ENCODE assay signal across 20 mouse cellular contexts in genomic region chr13:54293006-54293405, GRCm38 (mm10).
DNase-seq lines count a peak whose midpoint lies in the region; ATAC-seq and TF ChIP-seq lines count a peak whose summit lies in the region.
"Had no signal": no experiment of that assay in that cellular context is flagged by ENCODE, and none has a peak within 500 bp of the region (broad histone marks: within the 10 kb centered on the region; RNA-seq: fewer than 3 reads in every experiment).

No protein-coding gene starts in this region.

- H3K27ac ChIP-seq in kidney, adult 2 months (ENCODE audit: insufficient read depth, low read depth, low read length) = no peak overlapping the region
- no peak overlapping the region for H3K27ac ChIP-seq in kidney, embryonic 16.5 days (ENCODE audit: low read length)
- H3K27ac ChIP-seq: embryonic facial prominence, embryonic 13.5 days; embryonic facial prominence, embryonic 15.5 days; forebrain, embryonic 10.5 days; forebrain, embryonic 12.5 days had no signal

- TF ChIP-seq POLR2A in kidney, adult 2 months (IDR thresholded peaks at IDR 0.05; ENCODE audit: low read depth, low read length) = no peak

- no peak overlapping the region for H3K4me3 ChIP-seq in kidney, adult 2 months (ENCODE audit: insufficient read depth, low read depth, low read length)
- no peak overlapping the region for H3K4me3 ChIP-seq in kidney, embryonic 16.5 days (ENCODE audit: low read length)
- H3K4me3 ChIP-seq: embryonic facial prominence, embryonic 13.5 days; embryonic facial prominence, embryonic 15.5 days; erythroblast, embryonic 14.5 days; forebrain, embryonic 10.5 days; forebrain, embryonic 12.5 days had no signal

- H3K27me3 ChIP-seq in kidney, adult 2 months (replicated peaks; ENCODE audit: control insufficient read depth, insufficient read depth, low read length) = no peaks in the 10 kb centered on the region
- H3K27me3 ChIP-seq in kidney, embryonic 16.5 days (ENCODE audit: insufficient read depth, low read length) = no peaks in the 10 kb centered on the region
- H3K27me3 ChIP-seq: embryonic facial prominence, embryonic 13.5 days; embryonic facial prominence, embryonic 15.5 days had no signal

- H3K36me3 ChIP-seq in kidney, adult 2 months (ENCODE audit: control insufficient read depth, insufficient read depth, low read length) = no peaks in the 10 kb centered on the region
- no peaks in the 10 kb centered on the region for H3K36me3 ChIP-seq in kidney, embryonic 16.5 days (ENCODE audit: insufficient read depth, low read length)
- H3K36me3 ChIP-seq: embryonic facial prominence, embryonic 13.5 days; embryonic facial prominence, embryonic 15.5 days; forebrain, embryonic 10.5 days; forebrain, embryonic 12.5 days had no signal

- no peak for ATAC-seq in kidney, embryonic 16.5 days (ENCODE audit: low FRiP score, low TSS enrichment)
- ATAC-seq: forebrain, embryonic 14.5 days had no signal

- peak; percentile 78 for DNase-seq in kidney, adult 2 months
- DNase-seq in kidney, adult 9 months = peak; percentile 73
- DNase-seq in kidney, postnatal 14 days = no peak
- DNase-seq: adrenal gland, adult 2 months; adrenal gland, postnatal 10 days; adrenal gland, postnatal 25 days; cerebellum, adult 11 months; cerebellum, adult 18-20 months; cerebellum, adult 8-10 months; cerebellum, adult 9-11 months; cerebellum, postnatal 14 days; cerebellum, postnatal 36 days; embryo, embryonic 11 days had no signal

- no peak for TF ChIP-seq CTCF in kidney, adult 2 months (conservative IDR thresholded peaks at IDR 0.05; ENCODE audit: insufficient read depth, insufficient read length, low read depth, low read length)

- no peak overlapping the region for H3K4me2 ChIP-seq in kidney, embryonic 16.5 days (replicated peaks; ENCODE audit: low read depth, low read length)
- H3K4me2 ChIP-seq: embryonic facial prominence, embryonic 13.5 days; embryonic facial prominence, embryonic 15.5 days; forebrain, embryonic 12.5 days had no signal

- no peak overlapping the region for H3K9ac ChIP-seq in kidney, embryonic 16.5 days (replicated peaks; ENCODE audit: low read length)
- H3K9ac ChIP-seq: embryonic facial prominence, embryonic 13.5 days; embryonic facial prominence, embryonic 15.5 days; forebrain, embryonic 12.5 days had no signal

- peaks cover 2% of the 10 kb centered on the region; the same call in 1 of the 2 replicates for H3K4me1 ChIP-seq in kidney, adult 2 months (ENCODE audit: control insufficient read depth, insufficient read depth, low read length)
- H3K4me1 ChIP-seq in kidney, embryonic 16.5 days (ENCODE audit: insufficient read depth, low read length) = no peaks in the 10 kb centered on the region
- H3K4me1 ChIP-seq: embryonic facial prominence, embryonic 13.5 days; embryonic facial prominence, embryonic 15.5 days had no signal

- H3K9me3 ChIP-seq in kidney, embryonic 16.5 days (ENCODE audit: low read length) = no peaks in the 10 kb centered on the region
- H3K9me3 ChIP-seq: embryonic facial prominence, embryonic 13.5 days; embryonic facial prominence, embryonic 15.5 days; forebrain, embryonic 10.5 days; forebrain, embryonic 12.5 days had no signal

- WGBS in kidney, adult 2 months = 66% methylated on average over 3 of the region's 3 CpGs
- WGBS in kidney, embryonic 16.5 days = 81% methylated on average over 3 of the region's 3 CpGs
